Mouse (Mus musculus) CH12.LX (cell line): ENCODE measurements around the gene Cd59a. TPM values are rescaled to one million over a fixed set of nuclear protein-coding genes. Genes with fewer than 3 reads are reported as not detected.
A peak's percentile ranks its signal among the peaks of the same experiment; 100 is the strongest.

ENCODE experiments used
- DNase-seq: peaks from one replicate; pipeline ENCODE4 v3.0.0-alpha.2; 2013; ENCODE audit errors: extremely low read depth
- H3K27ac ChIP-seq: 2 replicates; pipeline ENCODE4 v1.5.1; 2012; ENCODE audit warnings: low read depth, mild to moderate bottlenecking, control low read depth, moderate library complexity; ENCODE audit not compliant: insufficient read depth
- H3K27me3 ChIP-seq: replicated peaks from 2 replicates; pipeline ENCODE3; 2012; ENCODE audit warnings: inconsistent platforms
- H3K36me3 ChIP-seq, 2 experiments: replicated peaks in 1 of 2; 2 replicates each; pipeline versions ENCODE3 to v1.6.1; 2012; ENCODE audit warnings: inconsistent platforms in 1 of 2, low read length in 1 of 2, mild to moderate bottlenecking in 1 of 2, mixed read lengths in 1 of 2, moderate library complexity in 1 of 2; ENCODE audit not compliant: control insufficient read depth in 1 of 2, insufficient read depth in 1 of 2
- H3K4me1 ChIP-seq, 2 experiments: 2 replicates each; pipeline ENCODE4 v1.6.1; 2012; ENCODE audit warnings: inconsistent platforms in 1 of 2, moderate library complexity in 1 of 2; ENCODE audit not compliant: insufficient read depth in 2 of 2, control insufficient read depth in 1 of 2
- H3K4me2 ChIP-seq: 2 replicates; pipeline ENCODE4 v1.6.1; 2012; ENCODE audit warnings: low read depth, mild to moderate bottlenecking, control low read depth; ENCODE audit not compliant: poor library complexity, insufficient read depth, severe bottlenecking
- H3K4me3 ChIP-seq, 3 experiments: fragments of 150-350 bp in 1 of 3; sonication (generic) in 1 of 3; replicated peaks in 1 of 3; 2 replicates each; pipeline versions ENCODE3 to v1.5.1; 2011 to 2012; ENCODE audit warnings: low read depth in 2 of 3, low read length in 2 of 3, mild to moderate bottlenecking in 2 of 3, moderate library complexity in 2 of 3, control low read depth in 1 of 3, improper control_type of control experiment in 1 of 3, inconsistent platforms in 1 of 3, mixed read lengths in 1 of 3; ENCODE audit not compliant: poor library complexity in 1 of 3
- H3K79me2 ChIP-seq: replicated peaks from 2 replicates; pipeline ENCODE4 v1.6.1; 2012; ENCODE audit warnings: mild to moderate bottlenecking, moderate library complexity; ENCODE audit not compliant: control insufficient read depth, poor library complexity, insufficient read depth, severe bottlenecking; ENCODE audit errors: extremely low read depth
- H3K9ac ChIP-seq: 2 replicates; pipeline ENCODE4 v1.6.1; 2012; ENCODE audit warnings: low read depth, mild to moderate bottlenecking, control low read depth, moderate library complexity; ENCODE audit not compliant: insufficient read depth
- H3K9me3 ChIP-seq: replicated peaks from 2 replicates; pipeline ENCODE3; 2012; ENCODE audit warnings: low read length, inconsistent platforms, mixed read lengths
- CHD1 ChIP-seq: IDR thresholded peaks from 2 replicates; pipeline ENCODE4 v1.6.1; 2012; ENCODE audit warnings: low read depth, low read length, improper control_type of control experiment, inconsistent platforms
- ELF1 ChIP-seq: IDR thresholded peaks from 2 replicates; pipeline ENCODE4 v1.6.1; 2014; ENCODE audit warnings: low read depth, mild to moderate bottlenecking, inconsistent platforms, low read length, improper control_type of control experiment
- EP300 ChIP-seq: IDR thresholded peaks from 2 replicates; pipeline ENCODE4 v1.6.1; 2011; ENCODE audit warnings: low read length, improper control_type of control experiment
- ETS1 ChIP-seq: conservative IDR thresholded peaks from 2 replicates; pipeline ENCODE4 v1.6.1; 2012; ENCODE audit warnings: low read depth, mild to moderate bottlenecking, inconsistent platforms, low read length, improper control_type of control experiment, moderate library complexity
- HCFC1 ChIP-seq: IDR thresholded peaks from 2 replicates; pipeline ENCODE4 v1.6.1; 2012; ENCODE audit warnings: low read depth, mild to moderate bottlenecking, inconsistent platforms, low read length, improper control_type of control experiment
- JUND ChIP-seq: conservative IDR thresholded peaks from 2 replicates; pipeline ENCODE4 v1.6.1; 2011; ENCODE audit warnings: low read depth, low read length, improper control_type of control experiment
- MEF2A ChIP-seq: IDR thresholded peaks from 2 replicates; pipeline ENCODE4 v1.6.1; 2014; ENCODE audit warnings: low read depth, mild to moderate bottlenecking, inconsistent platforms, low read length, improper control_type of control experiment, borderline replicate concordance
- MXI1 ChIP-seq: IDR thresholded peaks from 2 replicates; pipeline ENCODE4 v1.6.1; 2011; ENCODE audit warnings: mild to moderate bottlenecking, low read depth, low read length, improper control_type of control experiment
- NRF1 ChIP-seq: IDR thresholded peaks from 2 replicates; pipeline ENCODE4 v1.6.1; 2014; ENCODE audit warnings: low read depth, mild to moderate bottlenecking, inconsistent platforms, low read length, improper control_type of control experiment, moderate library complexity
- POLR2A ChIP-seq: IDR thresholded peaks from 2 replicates; pipeline ENCODE4 v1.6.1; 2011; ENCODE audit warnings: low read depth, mild to moderate bottlenecking, improper control_type of control experiment, low read length
- TCF12 ChIP-seq: IDR thresholded peaks from 2 replicates; pipeline ENCODE4 v1.6.1; 2014; ENCODE audit warnings: low read depth, mild to moderate bottlenecking, inconsistent platforms, low read length, improper control_type of control experiment
- ZKSCAN1 ChIP-seq: IDR thresholded peaks from 2 replicates; pipeline ENCODE4 v1.6.1; 2012; ENCODE audit warnings: low read depth, inconsistent platforms, low read length, improper control_type of control experiment, borderline replicate concordance
- ZNF384 ChIP-seq: IDR thresholded peaks from 2 replicates; pipeline ENCODE4 v1.6.1; 2012; ENCODE audit warnings: low read depth, low read length, improper control_type of control experiment, inconsistent platforms
- dilution Hi-C: fragments of 300-500 bp; cut with MboI; formaldehyde crosslinking; loops from 2 replicates; pipeline ENCODE4 v1.14.3; 2020; ENCODE audit warnings: low sequenced_read_pairs; ENCODE audit not compliant: extremely low pct_unique_long_range_greater_than_20kb, extremely low pct_ligation_motif_present
- in situ Hi-C: fragments of 300-500 bp; cut with MboI; formaldehyde crosslinking; loops from 3 replicates; pipeline ENCODE4 v1.14.3; 2019; ENCODE audit warnings: low sequenced_read_pairs, low pct_ligation_motif_present, low pct_unique_long_range_greater_than_20kb, mixed read lengths
- polyA plus RNA-seq: library from polyadenylated mRNA; unstranded; fragments of >175 nt; gene quantifications from 2 replicates; pipeline ENCODE4 v1.2.1, GENCODE M21; 2012; ENCODE audit warnings: low read depth; ENCODE audit not compliant: insufficient read length
- total RNA-seq, 2 experiments: library from RNA; depleted of rRNA; stranded (reverse); fragments of 300-350 nt in 1 of 2; fragments of >200 nt in 1 of 2; gene quantifications; 2 replicates each; pipeline ENCODE4 v1.2.3; 2012 to 2014

The Cd59a gene
- total RNA-seq (2012; rRNA removed) = 2.9 and 4.5 TPM in 2 replicates
- 4.8 and 5.8 TPM in 2 replicates for total RNA-seq (2014; rRNA removed)
- 6.6 TPM in 2 replicates for polyA plus RNA-seq

DNA sequence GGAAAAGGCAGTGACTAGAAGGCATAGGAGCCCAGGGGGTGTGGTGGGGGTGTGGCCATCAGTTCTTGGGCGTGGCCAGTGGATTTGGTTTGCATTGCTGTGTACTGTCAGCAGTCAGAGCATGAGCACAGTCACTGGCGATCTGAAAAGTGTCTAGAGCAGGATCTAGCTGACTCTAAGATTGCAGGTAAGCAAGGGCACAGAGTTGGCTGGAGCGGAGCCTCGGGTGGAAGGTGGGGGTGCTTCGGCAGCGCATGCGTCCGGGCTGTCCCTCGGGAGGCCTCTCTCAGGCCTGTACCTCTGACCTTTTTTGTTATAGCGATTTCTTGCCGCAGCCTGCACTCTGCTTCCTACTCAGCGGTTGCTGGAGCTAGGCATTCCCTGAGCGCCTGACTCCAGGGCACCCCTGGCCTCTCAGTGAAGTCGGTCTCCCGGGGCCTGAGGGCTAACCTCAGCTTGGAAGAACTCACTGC lies at the start of gene Cd59a:
Cd59a (plus strand) TSS at position 61 of the 473 bp plus-strand sequence.
- DNase-seq = peak; percentile 90
- Histone ChIP-seq H3K27me3 (peaks cover 14% of the 10 kb centered on the region), H3K79me2 (no peaks in the 10 kb centered on the region), H3K4me3 (peak within 1 kb of the TSS; percentile 63 to 71 (median 69)), H3K9ac (peak within 1 kb of the TSS; percentile 57), H3K4me2 (peak within 1 kb of the TSS; percentile 60), H3K9me3 (no peaks in the 10 kb centered on the region), H3K36me3 (no peaks in the 10 kb centered on the region), H3K27ac (0 out of 2 replicates have a peak within 1 kb of the TSS, but pooled peaks have one; percentile 1), H3K4me1 (peaks cover 0 to 9% of the 10 kb centered on the region in 2 experiments; a peak in 2 of 4 replicates)
- in situ Hi-C loops (no loop called here), dilution Hi-C loops (no loop called here)
- peak; percentile 87 for TF ChIP-seq NRF1
- no peak for TF ChIP-seq EP300
- 0 out of 2 replicates have a peak, but pooled peaks have one; percentile 16 for TF ChIP-seq ELF1
- TF ChIP-seq CHD1 = no peak
- TF ChIP-seq MXI1 = peak; percentile 63
- peak; percentile 19; the same call in 1 of the 2 replicates for TF ChIP-seq TCF12
- peak; percentile 19; the same call in 1 of the 2 replicates for TF ChIP-seq HCFC1
- peak; percentile 61 for TF ChIP-seq POLR2A

DNA sequence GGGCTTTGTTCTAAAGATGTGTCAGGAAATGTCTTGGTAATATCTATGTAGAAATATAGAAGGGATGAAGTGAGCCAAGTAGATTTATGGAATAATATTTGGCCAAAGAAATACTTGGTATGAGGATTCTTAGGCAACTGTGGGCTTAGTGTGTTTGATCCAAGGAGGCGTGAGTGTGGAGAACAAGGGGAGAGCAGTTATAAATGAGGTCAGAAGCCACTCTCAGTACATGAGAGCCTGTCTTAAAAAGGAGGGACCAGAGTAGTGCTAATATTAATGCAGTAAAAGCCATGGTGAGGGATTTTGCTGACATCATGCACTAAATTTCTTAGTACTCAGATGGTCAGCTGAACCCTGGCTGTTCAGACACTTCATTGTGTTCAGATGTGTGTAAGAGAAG lies 37.2 kb upstream of the Cd59a start:
- TF ChIP-seq ETS1 = no peak
- Histone ChIP-seq H3K4me2 (no peak overlapping the region), H3K9ac (no peak overlapping the region), H3K4me3 (no peak overlapping the region), H3K9me3 (no peaks in the 10 kb centered on the region), H3K4me1 (no peaks in the 10 kb centered on the region), H3K36me3 (peaks cover 23 to 59% of the 10 kb centered on the region in 2 experiments), H3K79me2 (no peaks in the 10 kb centered on the region), H3K27ac (no peak overlapping the region), H3K27me3 (no peaks in the 10 kb centered on the region)
- in situ Hi-C loops (no loop called here), dilution Hi-C loops (no loop called here)
- no peak for DNase-seq

DNA sequence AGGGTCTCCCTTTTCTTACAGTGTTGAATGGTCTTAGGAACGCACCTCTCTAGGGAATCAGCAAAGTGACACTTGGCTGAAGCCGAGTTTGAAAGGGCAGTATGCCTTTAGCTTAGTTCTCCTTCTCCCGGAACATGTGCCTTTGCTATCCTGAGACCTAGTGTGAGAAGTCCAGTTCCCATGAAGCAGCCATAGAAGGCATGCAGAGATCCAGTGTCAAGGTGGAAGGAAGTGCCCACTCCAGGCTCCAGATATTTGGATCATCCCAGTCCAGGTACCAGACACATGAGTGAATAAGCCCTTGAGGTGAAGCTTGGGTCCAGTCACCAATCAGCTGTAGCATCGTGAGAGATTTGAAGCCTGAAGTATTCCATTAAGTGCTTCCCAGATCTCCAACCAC lies 36.6 kb upstream of the Cd59a start:
- in situ Hi-C loops = no loop called here
- Histone ChIP-seq H3K27me3 (no peaks in the 10 kb centered on the region), H3K9me3 (no peaks in the 10 kb centered on the region), H3K36me3 (peaks cover 23 to 57% of the 10 kb centered on the region in 2 experiments), H3K4me3 (no peak overlapping the region), H3K9ac (no peak overlapping the region), H3K4me1 (no peaks in the 10 kb centered on the region)
- no peak for DNase-seq
- no peak for TF ChIP-seq JUND
- TF ChIP-seq ZKSCAN1 = no peak
- no peak for TF ChIP-seq MEF2A
- no peak for TF ChIP-seq ZNF384
- TF ChIP-seq, all 38 proteins: peak for 0
- dilution Hi-C loops = no loop called here
- Histone ChIP-seq H3K79me2 (no peaks in the 10 kb centered on the region), H3K4me2 (no peak overlapping the region), H3K27ac (no peak overlapping the region)
